Mouse (Mus musculus) erythroblast, embryonic 14.5 days (primary cell): ENCODE results near the gene Uqcrh.

Source experiments
- GATA1 ChIP-seq: IDR thresholded peaks from 2 replicates; pipeline ENCODE4 v1.6.1; 2012; ENCODE audit warnings: low read length, inconsistent platforms, mixed read lengths
- TAL1 ChIP-seq: IDR thresholded peaks from 3 replicates; pipeline ENCODE4 v1.6.1; 2012; ENCODE audit warnings: low read length, inconsistent platforms, mixed read lengths

DNA sequence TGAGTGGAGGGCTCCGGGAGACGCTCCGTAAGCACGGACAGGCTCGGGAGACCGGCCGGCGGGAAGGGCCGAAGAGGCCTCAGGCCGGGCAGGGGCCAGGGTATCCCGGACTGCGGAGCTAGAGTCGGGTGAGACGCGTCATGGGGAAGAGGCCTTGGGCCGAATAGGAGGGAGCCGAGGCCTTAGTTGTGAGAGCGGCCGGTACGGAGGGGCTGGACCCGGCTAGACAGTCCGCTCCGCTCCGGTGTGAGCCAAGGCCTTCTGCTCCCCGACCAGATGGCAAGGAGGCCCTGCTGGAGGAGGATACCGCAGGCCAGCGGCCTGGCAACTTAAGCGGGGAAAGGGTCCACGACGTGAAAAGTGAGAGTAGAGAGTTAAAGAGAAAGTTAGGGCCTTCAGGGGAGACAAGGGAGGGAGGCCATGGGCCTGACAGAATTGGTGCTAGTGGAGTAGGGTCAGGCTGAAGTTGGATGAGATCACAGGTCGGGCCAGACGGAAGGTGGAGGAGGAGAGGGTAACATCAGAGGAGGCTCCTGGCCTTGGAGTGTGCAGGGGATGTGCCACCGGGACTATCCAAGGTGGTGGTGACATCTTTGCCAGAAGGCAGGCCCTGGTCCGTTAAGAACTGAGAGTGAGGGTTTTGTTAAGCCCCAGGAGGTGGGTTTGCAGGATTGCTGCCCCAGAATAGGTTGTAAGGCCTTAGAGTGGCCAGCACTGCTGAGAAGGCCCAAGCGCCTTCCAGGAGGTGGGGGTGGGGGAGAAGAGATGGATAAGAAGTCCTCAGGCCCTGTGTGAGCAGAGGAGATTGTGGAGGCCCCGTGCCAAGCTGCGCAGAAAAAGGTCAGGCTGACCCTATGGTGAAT lies 1.7 kb upstream of the Uqcrh start:
- no peak for TF ChIP-seq TAL1
- no peak for TF ChIP-seq GATA1
